Mouse (Mus musculus) cerebellum, postnatal 25 days (tissue): ENCODE measurements at regions not wholly inside any gene's neighbourhood (a gene's known extent, or its start where the extent isn't known, plus 50 kb on each side); places are given as distances from the start of the nearest gene placed in this dataset.

Source experiments
- DNase-seq, 2 experiments: peaks; one replicate each; pipeline ENCODE4 v3.0.0; 2021; ENCODE audit warnings: mixed read lengths in 2 of 2

- DNase-seq, result no peak
Observed at GRCm38 (mm10) chr4:94188354-94188753, 368.0 kb upstream of the Gm10306 start.

GRCm38 (mm10) chr4:94188888-94189287 is 367.5 kb upstream of the Gm10306 start:
- DNase-seq, result peak; percentile 7 to 48

- DNase-seq, result no peak
Observed at GRCm38 (mm10) chr4:94190940-94191339, 365.4 kb upstream of the Gm10306 start.

- DNase-seq, result no peak
Observed at GRCm38 (mm10) chr4:94216265-94216664, 340.1 kb upstream of the Gm10306 start.

- DNase-seq, result no peak
Observed at GRCm38 (mm10) chr4:94235650-94236206, 320.6 kb upstream of the Gm10306 start.

GRCm38 (mm10) chr4:94256026-94256425 is 300.3 kb upstream of the Gm10306 start:
- no peak for DNase-seq

GRCm38 (mm10) chr4:94261136-94261535 is 295.2 kb upstream of the Gm10306 start:
- DNase-seq, result no peak

- DNase-seq, result no peak
Observed at GRCm38 (mm10) chr4:94281732-94282131, 274.6 kb upstream of the Gm10306 start.

GRCm38 (mm10) chr4:94292150-94292549 is 264.2 kb upstream of the Gm10306 start:
- DNase-seq, result no peak

GRCm38 (mm10) chr4:94317298-94317697 is 239.0 kb upstream of the Gm10306 start:
- no peak for DNase-seq

GRCm38 (mm10) chr4:94326759-94327158 is 229.6 kb upstream of the Gm10306 start:
- no peak for DNase-seq

GRCm38 (mm10) chr4:94343331-94343730 is 213.0 kb upstream of the Gm10306 start:
- DNase-seq, result no peak

- DNase-seq, result no peak
Observed at GRCm38 (mm10) chr4:94349273-94349672, 207.1 kb upstream of the Gm10306 start.

GRCm38 (mm10) chr4:94356982-94357381 is 199.4 kb upstream of the Gm10306 start:
- DNase-seq, result no peak

GRCm38 (mm10) chr4:94360810-94361527 is 195.4 kb upstream of the Gm10306 start:
- DNase-seq, result no peak

- DNase-seq, result no peak
Observed at GRCm38 (mm10) chr4:94361528-94362217, 194.7 kb upstream of the Gm10306 start.

GRCm38 (mm10) chr4:94365375-94365774 is 191.0 kb upstream of the Gm10306 start:
- DNase-seq, result no peak

- DNase-seq, result no peak
Observed at GRCm38 (mm10) chr4:94367174-94367573, 189.2 kb upstream of the Gm10306 start.

- no peak for DNase-seq
Observed at GRCm38 (mm10) chr4:94370981-94371380, 185.4 kb upstream of the Gm10306 start.

GRCm38 (mm10) chr4:94376256-94376655 is 180.1 kb upstream of the Gm10306 start:
- no peak for DNase-seq

- no peak for DNase-seq
Observed at GRCm38 (mm10) chr4:94385703-94386102, 170.6 kb upstream of the Gm10306 start.

- DNase-seq, result no peak
Observed at GRCm38 (mm10) chr4:94388317-94388716, 168.0 kb upstream of the Gm10306 start.

GRCm38 (mm10) chr4:94394462-94394861 is 161.9 kb upstream of the Gm10306 start:
- DNase-seq, result no peak

GRCm38 (mm10) chr4:94397284-94397683 is 159.1 kb upstream of the Gm10306 start:
- no peak for DNase-seq
